Mouse (Mus musculus) testis, adult 10 weeks (tissue): ENCODE results near the gene Gm3012. TPM values are rescaled to one million over a fixed set of nuclear protein-coding genes. Genes with fewer than 3 reads are reported as not detected.

ENCODE experiments used
- polyA plus RNA-seq: library from polyadenylated mRNA; stranded (reverse); fragments of 350-450 nt; fragmentation: Illumina TruSeq; extraction: RNeasy Lipid Tissue Mini Kit (QIAGEN cat#74804); gene quantifications from one replicate; pipeline ENCODE4 v1.2.3, GENCODE M21; 2014; ENCODE audit warnings: low read depth, low replicate concordance

The Gm3012 gene
- 45.4 TPM for polyA plus RNA-seq

DNA sequence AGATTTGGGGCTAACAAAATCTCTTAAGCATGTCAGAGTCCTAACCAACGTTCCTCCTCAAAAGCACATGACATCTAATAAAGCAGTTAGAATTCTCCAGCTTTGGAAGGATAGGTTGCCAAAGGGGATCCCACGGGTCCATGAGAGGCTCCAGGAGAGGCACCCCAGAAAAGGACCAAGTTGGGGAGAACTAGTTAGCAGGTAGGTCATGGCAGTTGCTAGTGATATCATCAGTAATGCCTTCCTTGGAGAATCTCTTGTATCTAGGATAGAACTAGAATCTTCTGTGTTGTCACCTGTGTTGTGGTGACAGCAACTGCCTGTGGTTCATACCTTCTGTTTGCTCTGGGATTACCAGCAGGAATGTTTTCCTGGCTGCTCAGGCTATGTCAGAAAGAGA, at the start of gene Gm3012:
TSS of gene Gm3012 (plus strand) at position 301 of the 400 bp plus-strand sequence.

DNA sequence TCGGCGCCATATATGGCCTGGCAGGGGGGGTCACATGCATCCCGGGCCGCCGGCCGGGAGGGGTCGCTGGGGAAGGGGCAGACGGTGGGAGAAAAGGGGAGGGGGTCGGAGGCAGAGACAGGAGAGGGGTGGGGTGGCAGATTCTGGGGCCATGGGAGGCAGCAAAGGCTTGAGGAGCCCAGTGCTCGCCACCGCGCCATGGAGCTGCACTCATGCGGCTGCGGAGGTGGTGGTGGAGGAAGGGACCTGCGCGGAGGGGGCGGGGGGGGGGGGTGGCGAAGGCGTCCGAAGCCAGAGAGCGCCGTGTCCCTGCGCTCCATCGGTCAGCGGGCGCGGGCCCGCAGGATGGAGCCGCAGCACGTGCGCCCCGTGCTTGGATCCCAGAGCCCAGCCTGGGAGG, 17.4 kb downstream of the Gm3012 start, which contains the start of gene Gm3020:
TSS of gene Gm3020 (plus strand) at position 301 of the 400 bp plus-strand sequence.

DNA sequence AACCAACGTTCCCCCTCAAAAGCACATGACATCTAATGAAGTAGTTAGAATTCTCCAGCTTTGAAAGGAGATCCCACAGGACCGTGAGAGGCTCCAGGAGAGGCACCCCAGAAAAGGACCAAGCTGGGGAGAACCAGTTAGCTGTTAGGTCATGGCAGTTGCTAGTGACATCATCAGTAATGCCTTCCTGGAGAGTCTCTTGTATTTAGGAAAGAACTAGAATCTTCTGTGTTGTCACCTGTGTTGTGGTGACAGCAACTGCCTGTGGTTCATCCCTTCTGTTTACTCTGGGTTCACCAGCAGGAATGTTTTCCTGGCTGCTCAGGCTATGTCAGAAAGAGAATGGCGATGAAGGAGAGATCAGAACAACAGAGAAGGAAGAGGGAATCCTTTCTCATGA, 54.2 kb downstream of the Gm3012 start, which contains the start of gene Gm3043:
TSS of gene Gm3043 (plus strand) at position 301 of the 400 bp plus-strand sequence.

Other genes starting within 250 kb of the Gm3012 start
- 45.4 TPM for gene Gm10413, start 239.4 kb upstream of the Gm3012 start, polyA plus RNA-seq
- 3.9 TPM for gene Gm10409, start 221.9 kb upstream of the Gm3012 start, polyA plus RNA-seq
- gene Gm3005, start 206.4 kb upstream of the Gm3012 start, polyA plus RNA-seq = 4.3 TPM
- 0.35 TPM for gene Gm10408, start 185.1 kb upstream of the Gm3012 start, polyA plus RNA-seq
- gene Gm3020, start 17.5 kb downstream of the Gm3012 start, polyA plus RNA-seq = 3.9 TPM
- gene Gm3043, start 54.3 kb downstream of the Gm3012 start, polyA plus RNA-seq = 0.59 TPM
- 4.3 TPM for gene Gm3002, start 175.6 kb downstream of the Gm3012 start, polyA plus RNA-seq
- 0.18 TPM for gene Gm3033, start 211.7 kb downstream of the Gm3012 start, polyA plus RNA-seq
- 54.9 TPM for gene Gm2916, start 249.7 kb downstream of the Gm3012 start, polyA plus RNA-seq